Mouse (Mus musculus): ENCODE results near the gene Spire2.

Gene Spire2

DNA sequence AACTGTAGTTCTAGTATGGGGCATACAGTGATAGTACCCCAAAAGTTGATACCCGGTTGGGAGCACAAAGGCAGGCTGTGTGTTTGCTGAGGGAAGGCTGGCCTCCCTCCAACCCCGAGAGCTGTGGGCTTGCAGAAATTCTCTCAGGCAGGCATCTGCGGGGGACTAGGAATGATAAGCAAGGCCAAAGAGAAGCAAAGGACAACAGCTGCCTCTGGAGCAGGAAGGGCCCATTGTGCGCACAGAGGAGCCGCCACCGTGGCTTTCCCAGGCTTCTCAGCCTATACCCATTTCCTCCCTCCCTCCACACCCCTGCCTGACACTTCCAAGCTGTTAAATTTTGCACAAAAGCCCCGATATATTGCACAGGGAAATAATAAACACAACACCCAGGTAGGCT is 1.4 kb downstream of the Spire2 start:
- DNase-seq (ENCODE audit: low spot score in 2 of 2), result no peak

DNA sequence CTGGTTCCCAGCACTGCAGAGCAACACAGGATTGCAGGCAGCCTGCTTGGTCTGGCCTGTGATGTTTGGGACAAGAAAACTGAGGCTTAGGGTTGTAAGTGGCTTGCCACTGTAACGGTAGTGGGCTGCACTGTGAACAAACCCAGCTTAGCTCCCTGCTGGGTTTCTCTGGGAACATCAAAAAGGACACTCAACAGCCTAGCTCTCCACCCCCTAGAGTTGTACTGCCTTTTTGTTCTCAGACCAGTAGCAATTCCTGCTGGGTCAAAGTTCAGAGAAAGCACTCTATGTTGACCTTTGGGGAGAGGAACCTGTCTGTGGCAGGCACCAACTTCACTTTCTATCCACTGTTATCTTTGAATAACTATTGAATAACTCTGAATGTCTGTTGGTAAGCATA is 2.0 kb downstream of the Spire2 start:
- no peak for DNase-seq (ENCODE audit: low spot score in 2 of 2)

DNA sequence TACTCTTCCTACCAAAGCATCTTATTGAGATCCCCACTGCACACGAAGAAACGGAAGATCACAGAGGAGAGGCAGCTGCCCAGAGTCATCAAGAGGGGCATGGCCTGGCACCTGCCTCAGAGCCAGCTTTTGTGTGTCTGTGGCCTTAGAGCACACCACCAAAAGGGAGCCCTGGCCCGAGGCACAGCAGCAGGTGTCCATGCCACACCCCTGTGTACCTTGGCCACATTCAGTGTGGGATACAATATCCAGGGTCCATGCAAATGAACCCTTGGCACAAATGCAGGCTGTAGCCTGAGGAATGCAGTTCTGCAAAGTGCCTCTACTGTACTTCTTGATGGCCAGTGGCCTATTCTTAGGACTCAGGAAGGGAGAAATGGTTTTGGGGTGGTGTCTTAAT is 5.0 kb downstream of the Spire2 start:
- no peak for DNase-seq (ENCODE audit: low spot score in 2 of 2)

DNA sequence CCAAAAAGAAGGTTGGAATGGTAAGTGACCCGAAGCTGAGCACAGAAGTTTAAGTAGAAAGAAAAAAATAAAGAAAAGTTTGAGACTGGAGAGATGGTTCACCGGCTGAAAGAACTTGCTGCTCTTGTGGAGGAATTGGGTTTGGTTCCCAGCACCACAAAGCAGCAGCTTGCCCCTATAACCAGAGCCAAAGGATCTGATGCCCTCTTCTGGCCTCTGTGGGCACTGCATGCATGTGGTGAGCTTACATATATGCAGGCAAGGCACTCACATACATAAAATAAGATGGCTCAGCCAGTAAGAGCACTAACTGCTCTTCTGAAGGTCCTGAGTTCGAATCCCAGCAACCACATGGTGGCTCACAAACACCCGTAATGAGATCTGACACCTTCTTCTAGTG is 7.6 kb downstream of the Spire2 start:
- DNase-seq (ENCODE audit: low spot score in 2 of 2), result no peak

DNA sequence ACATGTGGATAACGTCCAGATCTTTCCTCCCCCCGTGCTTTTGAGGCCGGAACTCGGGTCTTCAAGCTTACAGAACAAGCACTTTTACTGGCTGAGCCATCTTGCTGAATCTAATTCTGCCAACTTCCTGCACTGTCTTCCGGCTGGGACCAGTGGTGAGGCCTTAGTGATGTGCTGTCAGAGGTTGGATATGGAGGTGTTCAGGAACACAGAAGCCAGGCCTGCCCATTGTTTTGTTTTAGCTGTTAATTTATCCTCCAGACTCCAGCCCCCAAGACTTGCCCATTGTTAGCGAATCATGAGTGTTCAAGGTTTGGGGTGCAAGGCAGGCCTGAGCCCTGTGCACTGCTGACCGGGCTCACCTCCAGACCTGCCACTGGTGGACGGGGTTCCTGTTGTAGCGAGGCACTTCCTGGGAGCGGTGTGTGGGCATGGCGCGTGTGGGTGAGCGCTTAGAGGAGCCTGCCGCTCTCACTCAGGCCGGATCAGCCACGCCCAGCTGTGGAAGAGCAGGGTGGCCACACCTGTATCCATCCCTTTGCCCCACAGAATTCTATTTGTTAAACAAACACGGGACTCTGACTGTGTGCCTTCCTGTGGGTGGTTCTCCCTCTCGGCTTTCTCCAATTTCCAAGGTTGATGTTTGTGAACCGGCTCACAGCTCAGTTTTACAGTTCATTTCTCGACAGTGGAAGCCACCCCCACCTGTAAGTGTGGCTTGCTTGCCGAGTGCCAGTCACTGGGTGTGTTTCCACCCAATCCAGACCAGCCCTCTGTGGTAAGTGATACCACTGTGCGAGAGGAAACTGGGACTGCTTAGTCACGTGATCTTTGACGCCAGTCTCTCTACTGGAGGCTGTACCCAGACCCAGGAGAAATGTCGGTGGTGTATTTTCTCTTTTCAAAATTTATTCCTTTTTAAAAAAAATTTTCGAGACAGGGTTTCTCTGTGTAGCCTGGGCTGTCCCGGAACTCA is 8.8 kb downstream of the Spire2 start:
- no peak for DNase-seq (ENCODE audit: low spot score in 2 of 2)

DNA sequence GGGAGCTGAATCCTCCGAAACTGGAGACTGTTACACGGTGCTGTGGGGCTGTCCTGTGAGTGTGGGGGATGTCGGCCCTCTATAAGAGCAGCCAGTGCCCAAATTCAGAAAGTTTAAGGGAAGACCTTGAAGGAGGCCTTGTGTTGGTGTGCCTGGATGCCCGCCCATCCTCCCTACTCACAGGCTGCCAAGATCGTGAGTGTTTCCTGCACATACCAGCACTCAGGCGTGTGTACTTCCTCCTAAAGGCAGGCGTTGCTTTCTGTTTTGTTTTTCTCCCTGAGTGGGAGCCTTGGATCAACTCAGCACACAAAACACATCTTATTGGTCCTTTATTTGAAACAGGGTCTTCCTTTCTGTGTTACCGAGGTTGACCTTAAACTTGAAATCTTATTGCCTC is 9.7 kb downstream of the Spire2 start:
- no peak for DNase-seq (ENCODE audit: low spot score in 2 of 2)

DNA sequence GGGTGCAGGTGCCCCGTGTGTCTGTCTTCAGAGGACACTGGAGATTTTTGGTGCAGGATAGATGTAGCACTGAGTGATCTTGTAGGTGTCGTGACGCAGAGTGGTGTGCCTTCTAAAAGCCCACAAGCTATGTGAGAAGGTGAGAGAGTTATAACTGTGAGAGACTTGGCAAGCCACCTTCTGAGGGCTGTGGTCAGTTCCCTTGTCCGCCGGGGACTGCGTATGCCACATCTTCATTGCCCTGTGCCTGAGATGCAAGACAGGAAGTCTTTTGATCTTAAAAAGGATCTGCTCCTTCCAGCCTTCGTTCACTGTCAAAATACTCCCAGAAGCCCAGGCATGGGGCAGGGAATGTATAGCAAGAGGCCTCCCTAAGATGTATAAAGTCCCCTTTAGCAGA is 10.4 kb downstream of the Spire2 start:
- no peak for DNase-seq (ENCODE audit: low spot score in 2 of 2)

DNA sequence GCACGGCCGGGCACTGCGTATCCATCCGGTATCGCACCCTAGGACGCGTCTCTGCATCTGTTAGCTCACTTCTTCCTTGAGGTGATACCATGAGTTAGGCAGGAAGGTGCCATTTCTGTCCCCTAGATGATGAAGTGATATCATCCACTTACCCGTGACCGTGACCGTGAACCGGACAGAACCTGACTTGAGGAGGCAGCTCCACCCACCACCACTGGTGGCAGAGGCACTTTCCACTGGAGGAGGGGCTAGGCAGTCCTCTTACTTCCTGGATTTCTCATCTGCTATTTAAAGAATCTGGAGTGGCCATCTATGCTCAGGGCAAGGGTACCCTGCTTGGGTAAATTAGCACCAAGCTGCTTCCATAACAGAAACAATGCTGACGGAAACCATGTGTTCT is 10.9 kb downstream of the Spire2 start:
- DNase-seq (ENCODE audit: low spot score in 2 of 2), result no peak

DNA sequence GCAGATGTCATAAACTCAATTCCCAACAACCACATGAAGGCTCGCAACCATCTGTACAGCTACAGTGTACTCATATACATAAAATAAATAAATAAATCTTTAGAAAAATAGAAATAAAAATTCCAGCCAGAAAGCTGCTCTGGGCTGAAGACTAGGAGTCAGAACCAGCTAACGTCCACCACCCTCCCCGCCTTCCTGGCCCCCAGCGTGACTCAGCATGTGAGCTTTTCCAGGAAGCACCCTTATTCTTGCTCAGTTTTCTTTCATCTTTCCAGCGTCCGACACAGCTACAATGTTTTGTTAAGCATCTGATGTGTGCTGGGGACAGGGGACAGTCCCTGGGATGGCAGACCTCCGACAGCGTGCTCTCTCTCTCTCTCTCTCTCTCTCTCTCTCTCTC is 12.6 kb downstream of the Spire2 start:
- DNase-seq (ENCODE audit: low spot score in 2 of 2), result no peak

DNA sequence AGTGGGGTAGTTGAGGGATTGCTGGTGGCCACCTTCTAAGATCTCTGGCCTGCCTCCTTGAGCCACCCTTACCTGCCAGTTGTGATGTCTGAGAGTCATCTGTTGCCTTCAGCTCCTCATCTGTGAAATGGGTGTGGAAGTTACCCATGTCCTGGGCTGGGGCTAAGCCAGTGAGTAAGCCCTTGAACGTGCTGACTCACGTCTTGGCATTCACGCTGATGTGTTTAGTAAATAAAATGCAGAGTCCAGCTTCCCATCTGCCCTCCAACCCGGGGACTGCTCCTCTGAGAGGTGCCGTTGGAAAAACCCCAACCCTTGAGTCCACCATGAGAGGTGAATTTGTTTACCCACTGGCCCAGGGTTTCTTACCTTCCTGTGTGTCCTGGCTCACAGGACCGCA is 13.3 kb downstream of the Spire2 start:
- DNase-seq (ENCODE audit: low spot score in 2 of 2), result no peak

DNA sequence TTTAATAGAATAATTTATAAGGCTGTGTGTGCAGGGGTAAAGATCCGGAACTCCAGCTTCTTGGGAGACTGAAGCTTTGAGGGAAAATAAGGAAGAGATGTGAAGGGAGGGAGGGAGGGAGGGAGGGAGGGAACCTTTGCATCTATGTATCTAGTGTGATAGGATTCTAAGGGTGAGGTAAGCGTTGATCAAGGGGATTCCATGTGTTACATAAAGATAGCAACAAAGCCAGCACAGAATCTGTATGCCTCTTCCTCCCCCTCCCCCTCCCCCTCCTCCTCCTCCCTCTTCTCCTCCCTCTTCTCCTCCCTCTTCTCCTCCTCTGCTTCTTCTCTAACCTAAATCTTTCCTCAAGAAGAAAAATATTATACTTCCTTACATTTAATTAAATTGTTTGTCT is 14.8 kb downstream of the Spire2 start:
- no peak for DNase-seq (ENCODE audit: low spot score in 2 of 2)

DNA sequence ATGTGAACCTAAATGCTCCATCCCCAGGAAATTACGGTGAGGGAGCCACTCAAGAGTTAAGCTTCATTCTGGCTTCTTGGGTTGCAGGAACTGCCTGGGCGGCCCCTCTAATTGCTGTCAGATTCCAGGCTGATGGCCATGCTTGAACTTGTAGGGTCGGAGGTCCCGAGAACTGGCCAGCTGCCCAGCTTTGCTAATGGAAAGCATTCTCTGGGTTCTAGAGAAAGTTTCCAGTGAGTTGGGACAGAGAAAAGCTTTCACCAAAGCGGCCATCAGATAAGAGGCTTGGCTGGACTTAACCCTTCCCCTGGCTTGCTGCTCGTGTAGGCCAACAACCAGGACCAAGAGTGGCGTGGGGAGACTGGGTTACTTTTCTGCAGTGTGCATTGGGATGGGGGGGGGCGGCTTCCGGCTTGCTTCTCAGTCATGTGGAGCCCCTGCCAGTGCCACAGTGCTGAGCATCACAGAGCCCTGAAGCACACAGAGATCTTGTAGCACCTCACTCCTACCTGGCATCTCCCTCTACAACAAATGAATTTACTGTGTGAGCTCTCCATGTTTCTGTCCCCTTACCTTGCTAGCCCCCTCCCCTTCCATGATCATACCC is 15.8 kb downstream of the Spire2 start:
- peak in 1 of 2 experiments; percentile 61 for DNase-seq (ENCODE audit: low spot score in 2 of 2)

DNA sequence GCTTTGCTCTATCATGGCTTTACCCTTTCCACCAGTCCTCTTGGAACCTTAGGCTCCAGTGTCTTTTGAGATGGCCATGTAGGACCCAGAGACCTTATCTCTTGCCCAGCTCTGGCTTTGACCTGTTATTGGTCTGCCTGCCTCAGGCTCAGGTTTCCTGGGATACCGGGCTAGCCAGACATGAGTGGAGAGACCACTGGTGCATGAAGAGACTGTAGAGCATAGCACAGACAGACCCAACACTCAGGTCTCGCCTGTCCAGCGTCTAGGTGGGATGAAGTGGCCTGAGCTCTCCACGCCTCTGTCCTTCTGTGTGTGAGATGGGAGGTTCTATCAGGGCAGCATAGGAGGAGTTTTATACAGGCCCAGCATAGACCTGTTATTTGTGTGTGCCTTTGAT is 16.6 kb downstream of the Spire2 start:
- no peak for DNase-seq (ENCODE audit: low spot score in 2 of 2)

DNA sequence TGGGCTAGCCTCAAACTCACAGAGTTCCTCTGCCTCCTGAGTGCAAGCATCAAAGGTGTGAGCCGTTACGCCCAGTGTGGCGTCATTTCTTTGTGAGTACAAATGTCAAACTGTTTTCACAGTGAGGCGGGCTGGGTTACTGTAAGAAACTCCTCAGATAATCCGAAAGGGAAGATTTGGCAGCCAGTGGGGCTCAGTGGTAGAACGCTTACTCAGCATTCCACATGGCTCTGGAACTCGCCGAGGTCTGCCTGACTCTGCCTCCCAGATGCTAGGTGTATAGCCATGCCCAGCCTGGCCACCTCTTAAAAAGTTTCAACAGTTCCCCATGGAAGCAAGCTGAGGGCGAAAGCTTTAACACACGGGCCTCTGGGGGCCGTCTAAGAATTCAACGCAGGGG is 19.6 kb downstream of the Spire2 start:
- no peak for DNase-seq (ENCODE audit: low spot score in 2 of 2)

DNA sequence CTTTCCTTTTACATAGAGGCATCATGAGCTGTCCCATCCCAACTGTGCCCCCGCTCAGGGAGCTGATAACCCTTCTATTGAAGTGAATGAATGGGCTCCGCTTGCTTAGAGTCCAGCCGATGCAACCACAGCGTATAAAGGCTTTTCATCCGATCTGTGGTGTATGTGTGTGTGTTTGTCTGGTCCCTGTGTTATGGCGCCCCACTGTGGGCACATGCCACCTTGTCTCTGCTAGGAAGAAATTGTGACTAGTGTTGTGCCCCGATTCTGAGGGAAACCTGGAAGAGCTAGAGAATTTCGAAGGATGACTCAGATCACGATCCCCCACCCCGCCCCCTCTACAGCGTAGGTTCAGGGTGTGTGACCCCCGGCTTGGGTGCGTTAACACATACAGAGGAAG is 20.3 kb downstream of the Spire2 start:
- DNase-seq (ENCODE audit: low spot score in 2 of 2), result peak in 1 of 2 experiments; percentile 53

DNA sequence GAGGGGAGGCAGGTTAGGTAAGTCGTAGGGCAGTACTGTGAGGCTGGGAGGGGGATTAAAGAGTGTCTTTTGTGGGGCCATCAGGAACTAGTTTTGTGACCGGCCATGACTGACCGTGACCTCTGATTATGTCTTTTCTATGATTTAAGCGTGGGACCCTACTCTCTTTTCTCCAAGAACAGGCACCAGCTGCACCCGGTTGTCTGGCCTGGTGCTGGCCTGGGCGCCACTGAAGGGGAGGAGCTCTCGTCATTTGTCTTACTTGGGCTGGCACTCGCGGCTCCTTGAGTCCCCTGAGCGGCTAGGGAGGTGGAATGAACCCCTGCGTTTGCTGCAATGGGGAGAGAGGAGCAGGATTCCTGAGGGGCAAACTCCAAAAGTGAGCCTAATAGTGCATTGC is 20.7 kb downstream of the Spire2 start:
- DNase-seq (ENCODE audit: low spot score in 2 of 2), result no peak

DNA sequence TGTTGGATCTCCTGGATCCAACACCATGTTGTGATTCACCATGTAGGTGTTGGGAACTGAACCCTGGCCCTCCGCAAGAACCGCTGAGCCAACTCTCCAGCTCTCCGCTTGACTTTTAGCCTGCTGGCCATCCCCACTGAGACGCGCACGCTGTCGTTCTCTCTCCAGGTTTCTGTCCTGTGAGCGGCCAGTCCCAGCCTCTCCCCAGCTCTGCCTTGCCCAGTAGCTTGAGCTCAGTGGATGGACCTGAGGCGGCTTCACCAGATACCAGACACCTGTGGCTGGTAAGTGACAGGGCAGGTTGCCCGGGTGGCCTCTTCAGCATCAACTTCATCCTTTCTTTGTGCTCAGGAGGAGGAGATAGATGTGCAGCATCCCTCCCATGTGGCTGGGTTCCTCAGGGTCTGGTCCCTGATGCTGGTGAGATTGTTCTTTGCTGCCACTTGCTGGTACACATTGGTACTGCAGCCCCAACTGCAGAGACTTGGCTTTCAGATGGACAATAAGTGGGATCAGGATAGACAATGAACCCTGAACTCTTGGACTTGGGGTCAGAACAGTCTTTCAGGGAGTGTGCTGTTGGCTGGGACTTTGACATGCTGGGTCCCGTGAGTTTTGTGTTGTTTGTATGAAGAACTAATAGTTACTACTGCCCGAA is 28.7 kb downstream of the Spire2 start:
- peak; percentile 77 to 86 for DNase-seq (ENCODE audit: low spot score in 2 of 2)

DNA sequence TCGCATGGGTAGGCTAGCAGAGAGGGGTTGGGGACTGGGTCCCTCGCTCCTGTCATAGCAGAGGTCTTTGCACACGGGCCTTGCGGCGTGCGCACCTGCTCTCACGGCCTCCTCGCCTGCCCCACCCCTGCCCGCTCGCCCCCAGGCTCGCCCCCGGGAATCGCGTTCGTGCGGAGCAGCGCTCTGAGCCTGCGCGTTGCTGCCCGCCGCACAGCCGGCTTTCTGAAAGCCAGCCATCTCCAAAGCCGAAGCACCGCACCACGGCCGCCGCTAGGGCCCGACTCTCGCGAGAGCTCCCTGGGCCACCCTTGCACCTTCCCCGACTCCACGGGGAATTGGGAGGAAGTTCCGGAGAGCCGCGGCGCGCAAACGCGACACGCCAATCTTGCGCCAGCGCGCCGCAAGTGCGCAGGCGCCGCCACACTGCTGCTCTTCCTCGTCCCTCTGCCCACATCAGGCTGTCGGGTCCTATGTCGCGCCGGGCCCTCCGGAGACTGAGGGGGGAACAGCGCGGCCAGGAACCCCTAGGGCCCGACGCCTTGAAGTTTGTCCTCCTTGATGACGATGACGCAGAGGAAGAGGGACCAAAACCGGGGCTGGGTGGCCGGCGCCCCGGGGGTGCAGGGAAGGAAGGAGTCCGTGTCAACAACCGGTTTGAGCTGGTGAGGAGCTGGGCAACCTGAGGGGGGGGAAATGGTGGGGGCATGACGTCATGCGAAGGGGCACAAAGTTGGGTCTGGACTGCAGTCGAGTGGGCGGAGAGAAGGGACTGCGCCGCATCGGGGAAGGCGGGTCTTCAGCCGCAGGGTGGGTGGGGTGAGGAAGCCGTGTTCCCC is 41.1 kb downstream of the Spire2 start, which contains the start of gene Tcf25:
Tcf25 (plus strand) TSS at position 351 of the 836 bp plus-strand sequence.
- DNase-seq (ENCODE audit: low spot score in 2 of 2), result peak; percentile 93 to 97

DNA sequence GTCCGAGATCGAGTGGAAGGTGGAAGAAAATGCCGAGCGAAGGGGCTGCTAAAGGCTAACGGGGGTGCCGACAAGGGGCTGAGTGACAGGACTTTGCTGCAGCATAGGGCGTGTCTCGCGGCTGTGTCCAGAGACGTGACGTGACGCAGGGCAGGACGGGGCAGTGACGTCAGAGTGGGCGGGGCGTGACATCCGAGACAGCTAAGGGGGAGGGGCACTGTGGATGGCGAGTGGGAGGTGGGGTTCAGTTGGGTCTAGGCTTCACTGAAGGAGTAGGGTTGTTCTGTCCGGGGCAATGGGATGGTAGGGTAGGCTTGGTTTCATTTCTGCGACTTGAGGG is 41.7 kb downstream of the Spire2 start:
- DNase-seq (ENCODE audit: low spot score in 2 of 2), result peak; percentile 91 to 95

DNA sequence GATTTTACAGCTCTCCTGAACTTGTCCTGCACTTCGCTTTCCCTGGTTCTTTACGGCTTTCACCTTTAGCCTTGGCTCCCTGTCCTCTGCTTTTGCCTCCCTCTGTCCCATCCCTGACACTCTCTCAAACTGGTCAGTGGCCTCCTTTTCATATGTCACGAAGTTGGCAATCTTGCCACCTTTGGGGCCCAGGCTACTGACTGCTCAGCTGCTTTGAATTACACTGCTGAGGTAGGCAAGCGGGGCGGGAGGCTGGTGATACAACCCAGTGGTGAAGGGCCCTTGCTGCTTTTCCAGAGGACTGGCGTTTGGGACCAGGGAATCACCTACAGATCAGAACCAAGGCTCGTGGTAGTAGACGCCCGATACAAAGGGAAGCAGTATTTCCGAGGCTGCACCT is 43.2 kb downstream of the Spire2 start:
- no peak for DNase-seq (ENCODE audit: low spot score in 2 of 2)

DNA sequence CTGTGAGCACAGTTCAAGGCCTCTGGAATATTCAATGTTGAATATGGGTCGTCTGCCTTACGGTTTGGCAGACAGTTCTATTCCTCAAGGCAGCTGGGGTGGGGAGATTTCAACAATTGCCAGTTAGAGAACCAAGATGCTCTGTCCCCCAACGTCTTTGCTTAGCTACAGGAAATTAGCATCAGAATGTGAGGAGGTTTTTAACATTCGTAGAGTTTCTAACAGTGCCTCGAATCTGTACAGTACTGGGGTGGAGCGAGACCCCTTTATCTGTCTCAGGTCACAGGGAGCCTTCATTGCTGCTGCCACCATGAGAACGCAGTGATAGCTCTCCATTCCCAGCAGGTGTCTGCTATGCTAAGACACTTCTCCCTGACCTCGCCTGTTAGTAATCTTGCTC is 43.6 kb downstream of the Spire2 start:
- DNase-seq (ENCODE audit: low spot score in 2 of 2), result no peak

DNA sequence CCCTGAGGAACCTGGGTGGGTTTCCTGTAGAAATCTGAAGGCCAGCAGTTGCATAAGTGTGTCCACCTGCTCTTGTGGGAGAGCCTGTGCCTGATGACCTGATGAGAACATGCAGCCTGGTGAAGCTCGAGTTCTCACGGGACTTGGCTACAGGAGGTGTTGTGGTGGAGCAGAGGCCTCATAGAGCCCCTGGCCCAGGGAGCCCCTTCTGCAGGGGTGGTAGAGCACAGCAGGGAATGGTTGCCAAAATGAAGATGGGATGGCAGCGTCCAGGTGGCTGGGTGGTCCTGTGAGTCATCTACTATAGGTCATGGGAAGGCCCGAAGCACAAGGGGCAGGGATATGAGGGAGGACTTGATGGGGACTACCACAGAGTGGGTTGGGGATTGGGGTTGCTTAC is 49.2 kb downstream of the Spire2 start:
- no peak for DNase-seq (ENCODE audit: low spot score in 2 of 2)
